Mouse (Mus musculus): ENCODE data around the gene Phf20.

Gene Phf20

DNA sequence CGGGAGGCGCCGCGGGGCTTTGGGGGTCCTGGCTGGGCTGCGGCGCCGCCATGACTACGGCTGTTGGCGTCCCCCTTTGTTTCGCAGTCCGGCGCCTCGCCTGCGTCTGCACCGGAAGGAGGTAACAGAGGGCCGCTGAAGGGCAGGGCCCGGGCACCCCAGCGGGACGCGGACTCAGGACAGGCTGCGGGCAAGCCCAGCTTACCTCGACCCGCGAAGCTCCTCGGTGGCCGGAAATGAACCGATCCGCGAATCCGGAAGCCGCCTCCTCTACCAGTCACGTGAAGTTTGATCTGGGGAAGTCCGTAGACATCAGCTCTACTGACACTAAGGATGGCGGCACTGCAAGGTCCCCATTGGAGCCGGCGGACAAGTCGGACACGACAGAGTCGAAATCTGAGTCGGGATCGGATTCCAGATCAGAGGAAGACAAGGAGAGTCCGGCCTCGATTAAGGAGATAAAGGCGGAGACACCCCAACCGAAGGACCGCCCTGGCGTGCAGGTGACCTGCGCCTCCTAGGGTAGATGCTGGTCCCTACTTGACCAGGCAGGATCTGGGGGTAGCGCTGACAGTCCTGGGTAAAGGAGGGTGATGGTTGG, 116.1 kb downstream of the Phf20 start, which contains the start of the genes Cnbd2 and Scand1:
Cnbd2 (plus strand) TSS at position 3 of the 601 bp plus-strand sequence.
Scand1 (minus strand) TSS at position 408 of the 601 bp plus-strand sequence.
- peak; percentile 88 for DNase-seq (ENCODE audit: low spot score in 2 of 2)

DNA sequence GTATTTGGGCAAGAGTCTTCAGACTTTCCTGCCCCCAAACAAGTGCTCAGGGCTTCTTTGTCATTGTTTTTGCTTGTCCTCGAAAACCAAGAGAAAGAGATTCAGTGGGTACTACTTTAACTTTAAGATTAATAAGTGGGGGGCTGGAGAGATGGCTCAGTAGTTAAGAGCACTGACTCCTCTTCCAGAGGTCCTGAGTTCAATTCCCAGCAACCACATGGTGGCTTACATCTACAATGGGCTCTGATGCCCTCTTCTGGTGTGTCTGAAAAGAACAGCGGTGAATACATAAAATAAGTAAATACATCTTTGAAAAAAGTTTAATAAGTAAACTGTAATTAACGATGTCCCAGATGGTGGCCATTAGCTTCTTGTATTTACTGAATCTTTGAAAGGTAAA, 116.9 kb downstream of the Phf20 start:
- DNase-seq (ENCODE audit: low spot score in 2 of 2) = no peak

DNA sequence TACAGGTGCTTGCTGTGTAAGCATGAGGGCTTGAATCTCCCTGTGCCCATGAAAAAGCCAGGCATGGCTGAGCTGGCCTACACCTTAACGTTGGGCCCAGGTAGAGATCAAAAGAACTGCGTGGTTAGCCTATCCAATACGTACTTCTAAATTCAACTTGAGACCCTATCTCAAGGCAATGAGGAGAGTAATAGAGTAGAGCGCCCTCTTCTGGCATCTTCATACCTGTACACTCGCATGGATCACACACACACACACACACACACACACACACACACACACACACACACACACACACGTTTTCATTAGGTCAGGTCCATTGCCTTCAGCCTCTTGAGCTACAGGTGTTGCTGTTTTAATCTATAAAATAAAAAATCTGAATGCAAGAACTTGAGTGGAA, 118.5 kb downstream of the Phf20 start:
- DNase-seq (ENCODE audit: low spot score in 2 of 2) = no peak

DNA sequence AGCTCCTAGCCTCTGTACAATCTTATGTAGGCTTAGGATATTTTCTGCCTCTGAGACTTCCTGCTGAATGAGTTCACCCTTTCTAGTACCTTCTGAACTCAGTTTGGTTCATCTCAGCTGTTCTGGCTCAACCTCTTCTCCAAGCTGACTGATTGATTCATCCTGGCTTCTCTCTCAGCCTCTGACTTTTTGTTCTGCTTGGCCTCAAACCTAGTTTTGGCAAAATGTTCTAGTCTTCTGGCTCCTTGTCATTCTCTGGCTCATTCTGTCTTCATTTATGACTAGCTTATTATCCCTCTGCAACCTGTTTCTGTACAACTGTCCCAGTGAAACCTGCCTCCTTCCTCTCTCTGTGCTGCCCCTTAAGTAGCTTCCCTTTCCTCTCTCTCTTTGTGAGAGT, 122.2 kb downstream of the Phf20 start:
- no peak for DNase-seq (ENCODE audit: low spot score in 2 of 2)

DNA sequence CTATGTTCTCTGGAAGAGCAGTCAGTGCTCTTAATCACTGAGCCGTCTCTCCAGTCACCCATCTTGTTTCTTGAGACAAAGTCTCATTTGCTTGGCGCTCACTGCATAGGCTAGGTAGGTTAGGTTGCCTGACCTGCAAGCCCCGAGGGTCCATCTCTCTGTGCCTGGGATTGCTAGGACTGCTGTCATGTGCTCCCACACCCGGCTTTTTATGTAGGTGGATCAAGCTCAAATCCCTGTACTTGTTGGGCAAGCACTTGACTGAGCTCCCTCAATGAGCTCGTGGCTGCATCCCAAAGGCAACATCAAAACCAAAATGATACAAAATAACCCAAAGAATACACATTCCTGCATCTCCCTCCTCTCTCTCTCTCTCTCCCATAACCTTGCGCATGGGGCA, 125.3 kb downstream of the Phf20 start:
- DNase-seq (ENCODE audit: low spot score in 2 of 2) = no peak

DNA sequence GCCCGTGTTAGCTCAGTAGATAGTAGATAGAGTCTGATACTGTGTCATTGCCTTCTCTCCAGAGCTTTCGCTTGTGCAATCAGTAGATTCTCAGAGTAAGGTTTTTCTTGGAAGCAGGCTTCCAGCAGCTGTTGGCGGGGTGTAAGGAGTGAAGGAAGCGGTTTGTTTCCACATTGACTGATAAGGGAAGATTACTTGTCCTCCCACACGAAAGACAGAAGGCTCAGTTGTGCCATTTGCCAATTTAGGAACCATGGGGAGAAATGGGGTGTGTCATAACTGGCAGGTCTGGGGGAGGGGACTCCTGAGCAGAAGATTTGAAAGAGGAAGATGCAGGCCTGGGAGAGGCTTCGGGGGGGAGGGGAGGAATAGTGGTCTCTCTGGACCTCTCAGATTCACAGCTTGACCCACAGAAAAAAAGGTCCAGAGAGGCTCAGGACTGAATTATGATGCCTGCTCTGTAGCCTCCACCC, 127.9 kb downstream of the Phf20 start:
- peak; percentile 12 to 54 for DNase-seq (ENCODE audit: low spot score in 2 of 2)

GRCm38 (mm10) chr2:156324681-156325080, 128.4 kb downstream of the Phf20 start:
- peak in 1 of 2 experiments; percentile 29 for DNase-seq (ENCODE audit: low spot score in 2 of 2)

GRCm38 (mm10) chr2:156330681-156331080, 134.4 kb downstream of the Phf20 start:
- no peak for DNase-seq (ENCODE audit: low spot score in 2 of 2)

- DNase-seq (ENCODE audit: low spot score in 2 of 2) = no peak
These were observed 135.2 kb downstream of the Phf20 start for GRCm38 (mm10) chr2:156331446-156331965.

DNA sequence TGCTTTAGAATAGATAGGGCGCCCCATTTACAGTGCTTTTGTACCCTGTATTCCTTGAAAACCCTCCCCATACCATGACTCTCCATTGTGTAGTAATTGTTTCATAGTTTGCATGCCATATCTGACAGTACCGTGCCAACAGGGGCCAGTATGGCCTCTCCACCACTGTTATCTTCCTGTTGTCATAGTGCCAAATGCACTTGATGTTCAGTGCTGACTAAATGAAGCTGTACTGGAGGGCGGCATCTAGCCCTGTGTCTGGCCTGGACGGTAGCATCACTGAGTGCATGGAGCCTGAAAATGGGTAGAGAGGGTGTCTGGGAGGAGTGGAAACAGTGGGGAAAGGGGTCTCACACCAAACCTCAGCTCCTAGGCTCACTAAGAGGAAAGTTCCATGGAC, 143.8 kb downstream of the Phf20 start:
- no peak for DNase-seq (ENCODE audit: low spot score in 2 of 2)

- DNase-seq (ENCODE audit: low spot score in 2 of 2) = no peak
These were observed 148.7 kb downstream of the Phf20 start for GRCm38 (mm10) chr2:156344775-156345532.

DNA sequence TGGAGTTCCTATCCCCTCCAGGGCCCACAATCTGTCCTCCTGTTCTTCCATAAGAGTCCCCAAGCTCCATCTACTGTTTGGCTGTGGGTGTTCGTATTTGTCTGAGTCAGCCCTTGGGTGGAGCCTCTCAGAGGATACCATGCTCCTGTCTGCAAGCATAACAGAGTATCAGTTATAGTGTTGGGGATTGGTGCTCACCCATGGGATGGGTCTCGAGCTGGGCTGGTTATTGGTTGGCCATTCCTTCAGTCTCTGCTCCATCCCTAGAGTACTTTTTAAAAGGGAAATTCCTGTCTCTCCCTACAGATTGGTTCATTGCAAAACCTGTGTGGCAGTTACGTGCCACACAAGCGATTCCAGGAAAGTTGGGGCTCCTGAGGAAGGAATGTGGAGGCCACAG, 152.5 kb downstream of the Phf20 start:
- DNase-seq (ENCODE audit: low spot score in 2 of 2) = no peak

- DNase-seq (ENCODE audit: low spot score in 2 of 2) = no peak
These were observed 153.1 kb downstream of the Phf20 start for GRCm38 (mm10) chr2:156349286-156349848.

GRCm38 (mm10) chr2:156351243-156351642, 155.0 kb downstream of the Phf20 start:
- DNase-seq (ENCODE audit: low spot score in 2 of 2) = no peak

DNA sequence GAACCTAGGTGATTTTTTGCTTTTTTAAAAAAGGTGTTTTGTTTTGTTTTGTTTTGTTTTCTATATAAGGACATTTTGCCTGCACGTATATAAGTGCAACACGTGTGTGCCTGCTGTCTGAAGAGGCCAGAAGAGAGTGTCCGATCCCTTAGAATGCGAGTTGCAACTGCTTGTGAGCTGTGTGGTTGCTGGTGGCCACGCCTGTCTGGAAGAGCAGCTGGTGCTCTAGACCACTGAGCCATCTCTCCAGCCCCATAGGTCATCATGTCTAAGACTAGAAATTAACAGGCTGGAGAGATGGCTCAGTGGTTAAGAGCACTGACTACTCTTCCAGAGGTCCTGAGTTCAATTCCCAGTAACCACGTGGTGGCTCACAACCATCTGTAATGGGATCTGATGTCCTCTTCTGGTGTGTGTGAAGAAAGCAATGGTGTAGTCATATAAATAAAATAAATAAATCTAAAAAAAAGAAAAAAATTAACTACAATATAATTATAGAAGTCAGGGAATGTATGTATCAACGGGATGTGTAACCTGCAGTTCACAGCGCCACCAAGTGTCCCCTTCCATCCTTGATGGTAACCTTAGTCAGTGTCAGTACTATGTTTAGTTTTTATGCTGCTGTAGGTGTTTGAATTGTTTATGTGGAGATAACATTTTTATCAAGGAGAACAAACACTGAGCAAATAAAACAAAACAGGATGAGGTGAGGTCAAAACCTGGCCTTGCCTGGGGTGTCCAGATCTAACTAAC, 156.3 kb downstream of the Phf20 start:
- DNase-seq (ENCODE audit: low spot score in 2 of 2) = no peak

DNA sequence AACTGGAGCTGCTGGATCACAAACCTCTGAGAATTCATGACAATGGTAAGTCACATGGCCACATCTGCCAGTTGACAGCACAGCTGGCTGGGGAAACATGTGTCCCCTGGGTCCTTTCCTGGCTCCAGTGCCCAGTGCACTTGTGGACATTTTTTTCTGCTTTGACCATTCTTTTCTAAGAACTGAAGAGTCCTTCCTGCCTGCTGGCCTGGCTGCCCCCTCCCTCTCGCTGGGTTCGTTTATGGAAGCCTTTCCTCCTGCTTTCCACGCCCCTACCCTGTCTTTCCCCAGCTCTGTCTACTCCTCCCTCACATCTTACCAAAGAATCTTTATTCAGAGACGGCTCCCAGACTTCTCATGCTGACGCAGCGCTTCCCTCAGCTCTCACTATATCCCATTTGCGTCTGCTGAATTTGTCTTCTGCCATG, 157.0 kb downstream of the Phf20 start:
- DNase-seq (ENCODE audit: low spot score in 2 of 2) = no peak

- DNase-seq (ENCODE audit: low spot score in 2 of 2) = peak; percentile 11 to 18
These were observed 159.8 kb downstream of the Phf20 start for GRCm38 (mm10) chr2:156356031-156356430.
